Mouse (Mus musculus) neural tube, embryonic 11.5 days (tissue): ENCODE data around the gene Kmt5c. TPM values are rescaled to one million over a fixed set of nuclear protein-coding genes. Genes with fewer than 3 reads are reported as not detected.
"Not testable (repeated sequence)": the region's sequence is repeated elsewhere in the genome, so short reads cannot be mapped to it uniquely, and the experiment has no call there.

Source experiments
- ATAC-seq: fragments of 200-750 bp; cut with Nextera tagmentation; 2 replicates; pipeline ENCODE4 v1.8.0; 2017; ENCODE audit warnings: moderate number of reproducible peaks, mild to moderate bottlenecking, moderate TSS enrichment, moderate library complexity; ENCODE audit not compliant: insufficient read depth, low FRiP score, low TSS enrichment
- DNase-seq: peaks from one replicate; pipeline ENCODE4 v3.0.0-alpha.2; 2015; ENCODE audit warnings: low spot score
- H3K27ac ChIP-seq: fragments of 300-500 bp; sonication (generic); 2 replicates; pipeline ENCODE4 v1.5.1; 2014; ENCODE audit warnings: low read depth, mild to moderate bottlenecking, low read length
- H3K27me3 ChIP-seq: fragments of 300-500 bp; sonication (generic); 2 replicates; pipeline ENCODE4 v1.6.1; 2014; ENCODE audit warnings: mild to moderate bottlenecking, low read length, mixed read lengths; ENCODE audit not compliant: control insufficient read depth, insufficient read depth
- H3K36me3 ChIP-seq: fragments of 300-500 bp; sonication (generic); 2 replicates; pipeline ENCODE4 v1.6.1; 2014; ENCODE audit warnings: mild to moderate bottlenecking, low read length, moderate library complexity, mixed read lengths; ENCODE audit not compliant: control insufficient read depth, insufficient read depth
- H3K4me1 ChIP-seq: fragments of 300-500 bp; sonication (generic); 2 replicates; pipeline ENCODE4 v1.6.1; 2014; ENCODE audit warnings: low read length, mixed read lengths; ENCODE audit not compliant: control insufficient read depth, insufficient read depth
- H3K4me2 ChIP-seq: fragments of 300-500 bp; sonication (generic); 2 replicates; pipeline ENCODE4 v1.6.1; 2014; ENCODE audit warnings: low read depth, mild to moderate bottlenecking, moderate library complexity
- H3K4me3 ChIP-seq: fragments of 300-500 bp; sonication (generic); 2 replicates; pipeline ENCODE4 v1.5.1; 2014; ENCODE audit warnings: low read depth, low read length
- H3K9ac ChIP-seq: fragments of 300-500 bp; sonication (generic); 2 replicates; pipeline ENCODE4 v1.6.1; 2014; ENCODE audit warnings: mild to moderate bottlenecking, low read length
- H3K9me3 ChIP-seq: fragments of 300-500 bp; sonication (generic); 2 replicates; pipeline ENCODE4 v1.6.1; 2016; ENCODE audit warnings: low read length; ENCODE audit not compliant: control insufficient read depth
- WGBS: fragments of 180-500 bp; shearing (Covaris S2); extraction: QIAGEN DNeasy Blood & Tissue Kit; methylation state at CpG from one replicate; pipeline ENCODE4 v1.1.7; 2014; 5-methylcytosine and 5-hydroxymethylcytosine counted together
- polyA plus RNA-seq: library from polyadenylated mRNA; unstranded; fragments of >200 nt; fragmentation: Nextera tagmentation; extraction: Ambion mirVana; gene quantifications from 2 replicates; pipeline ENCODE4 v1.2.1, GENCODE M21; 2014

Gene Kmt5c
- polyA plus RNA-seq, 1 experiment from 2014 or later, result 87.0 TPM

DNA sequence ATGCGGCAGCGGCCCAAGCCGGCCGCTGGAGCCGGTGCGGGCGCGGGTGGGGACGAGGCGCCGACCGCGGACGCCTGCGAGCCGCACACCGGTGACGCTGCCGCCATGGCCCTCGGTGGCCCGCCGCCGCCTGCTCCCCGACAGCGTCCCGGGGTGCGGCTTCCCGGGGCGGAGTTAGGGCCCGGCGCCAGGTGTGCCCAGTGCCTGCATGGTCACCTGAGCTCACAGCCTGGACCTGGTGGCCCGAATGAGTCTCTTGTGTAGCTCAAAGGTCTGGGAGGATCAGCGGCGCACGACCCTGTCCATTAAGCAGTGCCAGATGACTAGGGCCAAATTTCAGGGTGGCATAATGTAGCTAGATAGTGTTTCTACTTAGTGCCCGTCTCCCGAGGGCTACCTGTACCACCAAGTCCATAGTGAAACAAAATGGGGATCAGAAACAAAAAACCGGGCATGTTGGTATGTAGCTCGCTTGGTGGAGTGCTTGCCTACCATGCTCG lies 49.6 kb downstream of the Kmt5c start, which contains the start of gene Tmem238:
Tmem238 (minus strand) TSS at position 221 of the 500 bp plus-strand sequence.
- Histone ChIP-seq H3K27ac (no peak within 1 kb of the TSS), H3K9me3 (no peaks in the 10 kb centered on the region), H3K9ac (peak within 1 kb of the TSS; percentile 81), H3K36me3 (0 out of 2 replicates have a peak, but pooled peaks cover 2% of the 10 kb centered on the region), H3K4me3 (peak within 1 kb of the TSS; percentile 48), H3K4me1 (peaks cover 11% of the 10 kb centered on the region), H3K4me2 (peak within 1 kb of the TSS; percentile 88), H3K27me3 (0 out of 2 replicates have a peak, but pooled peaks cover 9% of the 10 kb centered on the region)
- no peak for DNase-seq
- 9% methylated on average over 40 of the region's 40 CpGs for WGBS
- ATAC-seq, result 0 out of 2 replicates have a peak, but pooled peaks have one; percentile 7

GRCm38 (mm10) chr7:4792278-4793212 lies 52.6 kb downstream of the Kmt5c start, which contains the start of gene Rpl28:
TSS of gene Rpl28 (plus strand) at chr7:4792874.
- peak within 1 kb of the TSS; percentile 86 for H3K9ac ChIP-seq
- peaks cover 14% of the 10 kb centered on the region for H3K36me3 ChIP-seq
- peaks cover 11% of the 10 kb centered on the region for H3K4me1 ChIP-seq
- DNase-seq, result peak; percentile 95
- WGBS, result 3% methylated on average over 54 of the region's 54 CpGs
- peak within 1 kb of the TSS; percentile 89 for H3K4me3 ChIP-seq
- no peaks in the 10 kb centered on the region for H3K9me3 ChIP-seq
- ATAC-seq, result peak; percentile 87
- H3K27me3 ChIP-seq, result 0 out of 2 replicates have a peak, but pooled peaks cover 9% of the 10 kb centered on the region
- H3K27ac ChIP-seq, result peak within 1 kb of the TSS; percentile 78
- H3K4me2 ChIP-seq, result peak within 1 kb of the TSS; percentile 82

DNA sequence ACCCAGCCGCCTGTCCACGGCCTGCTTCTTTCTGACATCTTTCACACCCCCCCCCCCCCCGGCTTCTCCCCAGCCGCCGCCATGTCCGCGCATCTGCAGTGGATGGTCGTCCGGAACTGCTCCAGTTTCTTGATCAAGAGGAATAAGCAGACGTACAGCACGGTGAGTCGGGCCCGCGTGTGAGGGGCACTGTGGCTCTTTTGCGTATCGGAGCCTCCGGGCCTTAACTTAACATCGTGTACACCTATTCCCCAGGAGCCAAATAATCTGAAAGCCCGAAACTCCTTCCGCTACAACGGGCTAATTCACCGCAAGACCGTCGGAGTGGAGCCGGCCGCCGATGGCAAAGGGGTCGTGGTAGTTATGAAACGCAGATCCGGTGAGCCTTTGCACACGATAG lies 53.3 kb downstream of the Kmt5c start:
- peaks cover 16% of the 10 kb centered on the region for H3K36me3 ChIP-seq
- 1% methylated on average over 31 of the region's 31 CpGs for WGBS
- not testable (repeated sequence) for DNase-seq, H3K27me3 ChIP-seq, ATAC-seq, H3K9me3 ChIP-seq
- peak overlapping the region; percentile 82 for H3K4me2 ChIP-seq
- peak overlapping the region; percentile 75 for H3K27ac ChIP-seq
- peak overlapping the region; percentile 89 for H3K4me3 ChIP-seq
- H3K9ac ChIP-seq, result peak overlapping the region; percentile 86
- peaks cover 11% of the 10 kb centered on the region for H3K4me1 ChIP-seq

DNA sequence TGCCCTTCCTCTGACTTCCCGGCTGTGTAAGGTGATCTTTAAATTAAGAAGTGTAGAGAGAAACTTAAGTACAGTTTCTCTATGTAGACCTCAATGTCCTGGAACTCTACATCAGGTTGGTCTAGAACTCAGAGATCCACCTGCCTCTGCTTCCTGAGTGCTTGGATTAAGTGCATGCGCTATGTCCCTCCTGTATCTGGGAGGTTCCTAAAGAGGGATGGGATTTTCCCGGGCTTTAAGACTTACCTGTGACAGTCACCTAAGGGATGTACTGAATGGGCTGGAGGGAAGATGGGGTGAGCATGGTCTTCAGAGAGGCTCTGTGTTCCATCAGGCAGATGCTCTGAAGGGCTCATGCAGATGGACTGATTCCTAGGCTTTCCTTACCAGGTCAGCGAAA lies 53.8 kb downstream of the Kmt5c start:
- H3K27ac ChIP-seq, result no peak overlapping the region; the same call in 1 of the 2 replicates

GRCm38 (mm10) chr7:4794631-4795168 lies 54.8 kb downstream of the Kmt5c start:
- no peak for ATAC-seq
- Histone ChIP-seq H3K27ac (no peak overlapping the region), H3K27me3 (0 out of 2 replicates have a peak, but pooled peaks cover 2% of the 10 kb centered on the region), H3K4me2 (no peak overlapping the region), H3K9me3 (no peaks in the 10 kb centered on the region), H3K4me1 (peaks cover 9% of the 10 kb centered on the region), H3K9ac (no peak overlapping the region), H3K36me3 (peaks cover 16% of the 10 kb centered on the region), H3K4me3 (0 out of 2 replicates have a peak overlapping the region, but pooled peaks have one; percentile 8)
- 90% methylated on average over 3 of the region's 3 CpGs for WGBS
- no peak for DNase-seq

More for the DNA sequence above, 53.8 kb downstream of the Kmt5c start:
- ATAC-seq (no peak), DNase-seq (no peak)
- Histone ChIP-seq H3K9me3 (no peaks in the 10 kb centered on the region), H3K4me2 (peak overlapping the region; percentile 82), H3K4me3 (peak overlapping the region; percentile 89), H3K9ac (peak overlapping the region; percentile 86), H3K4me1 (peaks cover 11% of the 10 kb centered on the region), H3K27me3 (0 out of 2 replicates have a peak, but pooled peaks cover 7% of the 10 kb centered on the region), H3K36me3 (peaks cover 16% of the 10 kb centered on the region)
- 41% methylated on average over 4 of the region's 4 CpGs for WGBS

GRCm38 (mm10) chr7:4795767-4796433 lies 56.0 kb downstream of the Kmt5c start:
- no peak overlapping the region for H3K27ac ChIP-seq
- H3K4me1 ChIP-seq, result peaks cover 9% of the 10 kb centered on the region
- no peaks in the 10 kb centered on the region for H3K9me3 ChIP-seq
- ATAC-seq (no peak), DNase-seq (peak; percentile 39)
- H3K4me3 ChIP-seq, result no peak overlapping the region
- H3K36me3 ChIP-seq, result peaks cover 16% of the 10 kb centered on the region
- no peaks in the 10 kb centered on the region for H3K27me3 ChIP-seq
- no peak overlapping the region for H3K9ac ChIP-seq
- WGBS, result 73% methylated on average over 7 of the region's 7 CpGs
- no peak overlapping the region for H3K4me2 ChIP-seq

Other genes starting within 250 kb of the Kmt5c start
- gene Ppp1r12c, start 238.4 kb upstream of the Kmt5c start, polyA plus RNA-seq, result 41.1 and 43.3 TPM in 2 replicates
- 72.7 and 93.7 TPM in 2 replicates for gene Tnnt1, start 223.7 kb upstream of the Kmt5c start, polyA plus RNA-seq
- 2.1 and 3.5 TPM in 2 replicates for gene Tnni3, start 215.9 kb upstream of the Kmt5c start, polyA plus RNA-seq
- gene Dnaaf3, start 207.7 kb upstream of the Kmt5c start, polyA plus RNA-seq, result 0.93 and 0.95 TPM in 2 replicates
- gene Syt5, start 192.6 kb upstream of the Kmt5c start, polyA plus RNA-seq, result 9.0 and 10.8 TPM in 2 replicates
- gene Ptprh, start 136.1 kb upstream of the Kmt5c start, polyA plus RNA-seq, result not detected in 2 replicates
- gene Tmem86b, start 108.7 kb upstream of the Kmt5c start, polyA plus RNA-seq, result 1.5 and 2.1 TPM in 2 replicates
- 6.0 and 6.7 TPM in 2 replicates for gene Ppp6r1, start 81.1 kb upstream of the Kmt5c start, polyA plus RNA-seq
- 108 and 120 TPM in 2 replicates for gene Hspbp1, start 55.0 kb upstream of the Kmt5c start, polyA plus RNA-seq
- gene Brsk1, start 49.5 kb upstream of the Kmt5c start, polyA plus RNA-seq, result 2.7 and 3.4 TPM in 2 replicates
- gene Tmem150b, start 14.9 kb upstream of the Kmt5c start, polyA plus RNA-seq, result 0.17 TPM in 1 of 2 replicates, not detected in the other
- gene Cox6b2, start 13.0 kb downstream of the Kmt5c start, polyA plus RNA-seq, result 23.0 and 27.0 TPM in 2 replicates
- gene Fam71e2, start 31.2 kb downstream of the Kmt5c start, polyA plus RNA-seq, result not detected in 2 replicates
- 0.16 TPM in 1 of 2 replicates, not detected in the other for gene Il11, start 42.7 kb downstream of the Kmt5c start, polyA plus RNA-seq
- gene Tmem190, start 42.8 kb downstream of the Kmt5c start, polyA plus RNA-seq, result not detected in 2 replicates
- 1.7 and 2.2 TPM in 2 replicates for gene Tmem238, start 49.5 kb downstream of the Kmt5c start, polyA plus RNA-seq
- gene Rpl28, start 52.8 kb downstream of the Kmt5c start, polyA plus RNA-seq, result 157 and 169 TPM in 2 replicates
- 422 and 471 TPM in 2 replicates for gene Ube2s, start 72.5 kb downstream of the Kmt5c start, polyA plus RNA-seq
- 3.1 and 3.2 TPM in 2 replicates for gene Shisa7, start 104.6 kb downstream of the Kmt5c start, polyA plus RNA-seq
- gene Isoc2b, start 130.1 kb downstream of the Kmt5c start, polyA plus RNA-seq, result 2.4 and 2.5 TPM in 2 replicates
- 0.49 and 0.82 TPM in 2 replicates for gene Isoc2a, start 137.0 kb downstream of the Kmt5c start, polyA plus RNA-seq
- 0.29 TPM in 1 of 2 replicates, not detected in the other for gene Gm36210, start 166.4 kb downstream of the Kmt5c start, polyA plus RNA-seq
- gene Zfp628, start 175.1 kb downstream of the Kmt5c start, polyA plus RNA-seq, result 3.5 and 3.8 TPM in 2 replicates
- 6.4 and 7.1 TPM in 2 replicates for gene Nat14, start 181.9 kb downstream of the Kmt5c start, polyA plus RNA-seq
- 2.8 and 3.3 TPM in 2 replicates for gene Ssc5d, start 185.7 kb downstream of the Kmt5c start, polyA plus RNA-seq
- gene Sbk2, start 224.3 kb downstream of the Kmt5c start, polyA plus RNA-seq, result not detected in 2 replicates
- 0.09 TPM in 1 of 2 replicates, not detected in the other for gene Sbk3, start 231.1 kb downstream of the Kmt5c start, polyA plus RNA-seq